Mouse (Mus musculus) central nervous system, embryonic 11.5 days (tissue): ENCODE data around the gene Ephb1. TPM values are rescaled to one million over a fixed set of nuclear protein-coding genes. Genes with fewer than 3 reads are reported as not detected.

Experiments used
- polyA plus RNA-seq: library from polyadenylated mRNA; depleted of rRNA; stranded (reverse); fragments of >200 nt; gene quantifications from 2 replicates; pipeline ENCODE4 v1.2.3, GENCODE M21; 2012; rRNA removed

Gene Ephb1
- polyA plus RNA-seq = 14.1 and 19.7 TPM in 2 replicates

DNA sequence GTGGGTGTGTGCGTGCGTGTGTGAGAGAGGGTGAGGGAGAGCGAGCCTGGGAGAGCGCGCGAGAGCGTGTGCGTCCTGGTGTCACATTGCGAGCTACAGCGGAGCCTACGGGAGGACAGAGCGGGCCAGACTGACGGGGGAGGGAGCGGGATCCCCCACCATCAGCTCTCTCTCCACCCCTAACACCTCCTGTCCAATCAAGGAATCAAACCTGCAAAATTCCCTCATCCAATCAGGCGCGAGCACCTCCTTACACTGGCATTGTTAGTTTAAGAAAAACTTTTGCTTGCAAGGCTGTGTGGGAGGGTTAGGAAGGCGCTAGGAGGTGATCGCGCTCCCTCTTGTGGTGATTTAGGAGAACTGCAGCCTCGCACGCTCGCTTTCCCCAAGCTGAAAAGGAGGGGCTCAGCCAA is at the start of gene Ephb1:
Ephb1 (minus strand) TSS at position 133 of the 413 bp plus-strand sequence.

Other genes starting within 250 kb of the Ephb1 start
- gene Ky, start 151.1 kb upstream of the Ephb1 start, polyA plus RNA-seq = 0.32 and 0.42 TPM in 2 replicates